Mouse (Mus musculus): ENCODE results near the gene Myl3. TPM values are rescaled to one million over a fixed set of nuclear protein-coding genes. Genes with fewer than 3 reads are reported as not detected.

Myl3 gene
- total RNA-seq (2012; rRNA removed) (not detected in 2 replicates), polyA plus RNA-seq (2012; ENCODE audit: insufficient read depth in 1 of 2, insufficient read length in 2 of 2, low read depth in 1 of 2, low replicate concordance in 2 of 2, missing spikeins in 1 of 2) (not detected)

- Histone ChIP-seq H3K4me3 (ENCODE audit: control insufficient read depth in 1 of 2, insufficient read depth in 1 of 2, low read depth in 2 of 2, low read length in 2 of 2) (no peak within 1 kb of the TSS), H3K9me3 (replicated peaks; ENCODE audit: insufficient read depth, low read length) (no peaks in the 10 kb centered on the region), H3K36me3 (ENCODE audit: control insufficient read depth in 1 of 2, insufficient read depth in 2 of 2, low read length in 2 of 2) (no peaks in the 10 kb centered on the region), H3K27ac (ENCODE audit: control insufficient read depth, low read depth, low read length) (no peak within 1 kb of the TSS), H3K27me3 (ENCODE audit: control insufficient read depth in 1 of 2, insufficient read depth in 2 of 2, low read length in 2 of 2) (no peaks in the 10 kb centered on the region; a peak in 2 of 4 replicates), H3K9ac (ENCODE audit: control insufficient read depth, low read depth, low read length, poor library complexity, severe bottlenecking) (no peak within 1 kb of the TSS), H3K79me2 (ENCODE audit: control insufficient read depth, insufficient read depth, low read length, poor library complexity) (no peaks in the 10 kb centered on the region), H3K4me1 (ENCODE audit: control insufficient read depth in 1 of 2, insufficient read depth in 2 of 2, low read length in 2 of 2) (no peaks in the 10 kb centered on the region)
- no peak for DNase-seq (ENCODE audit: low read depth, low spot score)
- TF ChIP-seq POLR2AphosphoS2 (IDR thresholded peaks at IDR 0.05; ENCODE audit: low read length) (no peak), ZNF384 (IDR thresholded peaks at IDR 0.05; ENCODE audit: low read depth, low read length) (no peak), CHD2 (IDR thresholded peaks at IDR 0.05; ENCODE audit: low read length) (no peak), ELF1 (IDR thresholded peaks at IDR 0.05; ENCODE audit: low read depth, low read length) (no peak), KAT2A (conservative IDR thresholded peaks at IDR 0.05; ENCODE audit: low read depth, low read length) (no peak), RCOR1 (IDR thresholded peaks at IDR 0.05; ENCODE audit: low read depth, low read length) (no peak), MYC (IDR thresholded peaks at IDR 0.05; ENCODE audit: low read depth, low read length) (no peak), POLR2AphosphoS5 (IDR thresholded peaks at IDR 0.05; ENCODE audit: borderline replicate concordance, low read depth, low read length) (no peak), MYB (IDR thresholded peaks at IDR 0.05; ENCODE audit: low read depth, low read length) (no peak), POLR2A (IDR thresholded peaks at IDR 0.05; ENCODE audit: control insufficient read depth in 1 of 2, insufficient read depth in 1 of 2, low read depth in 1 of 2, low read length in 2 of 2, poor library complexity in 1 of 2) (no peak), HCFC1 (IDR thresholded peaks at IDR 0.05; ENCODE audit: low read depth, low read length) (no peak), MXI1 (IDR thresholded peaks at IDR 0.05; ENCODE audit: low read depth, low read length) (no peak)
Observed at GRCm38 (mm10) chr9:110741711-110742294, at the start of gene Myl3. Gene Myl3, plus strand, starts transcription at chr9:110741861.

- H3K4me1 ChIP-seq (ENCODE audit: control insufficient read depth in 1 of 2, insufficient read depth in 2 of 2, low read length in 2 of 2) = peaks cover 2 to 3% of the 10 kb centered on the region in 2 experiments; a peak in 2 of 4 replicates
- no peak for DNase-seq (ENCODE audit: low read depth, low spot score)
- H3K79me2 ChIP-seq (ENCODE audit: control insufficient read depth, insufficient read depth, low read length, poor library complexity) = no peaks in the 10 kb centered on the region
- TF ChIP-seq POLR2A (IDR thresholded peaks at IDR 0.05; ENCODE audit: control insufficient read depth in 1 of 2, insufficient read depth in 1 of 2, low read depth in 1 of 2, low read length in 2 of 2, poor library complexity in 1 of 2) (no peak), GATA1 (IDR thresholded peaks at IDR 0.05; ENCODE audit: low read depth, low read length) (no peak), ETS1 (IDR thresholded peaks at IDR 0.05; ENCODE audit: low read depth, low read length) (no peak), MYB (IDR thresholded peaks at IDR 0.05; ENCODE audit: low read depth, low read length) (no peak), ZMIZ1 (IDR thresholded peaks at IDR 0.05; ENCODE audit: low read depth, low read length) (no peak), ZC3H11A (IDR thresholded peaks at IDR 0.05; ENCODE audit: low read depth, low read length) (no peak), USF2 (IDR thresholded peaks at IDR 0.05; ENCODE audit: borderline replicate concordance in 1 of 2, insufficient read depth in 1 of 2, low read depth in 1 of 2, low read length in 2 of 2) (no peak), POLR2AphosphoS5 (IDR thresholded peaks at IDR 0.05; ENCODE audit: borderline replicate concordance, low read depth, low read length) (no peak), ELF1 (IDR thresholded peaks at IDR 0.05; ENCODE audit: low read depth, low read length) (no peak), TBP (IDR thresholded peaks at IDR 0.05; ENCODE audit: low read depth, low read length) (no peak), TCF12 (IDR thresholded peaks at IDR 0.05; ENCODE audit: low read depth, low read length) (no peak), USF1 (IDR thresholded peaks at IDR 0.05; ENCODE audit: low read depth, low read length) (no peak), ZKSCAN1 (IDR thresholded peaks at IDR 0.05; ENCODE audit: low read depth, low read length) (no peak), UBTF (IDR thresholded peaks at IDR 0.05; ENCODE audit: borderline replicate concordance, insufficient read depth, low read depth, low read length) (no peak), MAFK (IDR thresholded peaks at IDR 0.05; ENCODE audit: borderline replicate concordance, low read depth, low read length) (no peak), CTCF (IDR thresholded peaks at IDR 0.05 in 2 of 3, conservative IDR thresholded peaks at IDR 0.05 in 1 of 3; ENCODE audit: control insufficient read depth in 1 of 3, insufficient read depth in 1 of 3, low read depth in 2 of 3, low read length in 3 of 3, poor library complexity in 1 of 3, severe bottlenecking in 1 of 3) (no peak), CHD1 (IDR thresholded peaks at IDR 0.05; ENCODE audit: low read depth, low read length) (no peak), E2F4 (IDR thresholded peaks at IDR 0.05; ENCODE audit: borderline replicate concordance, low read depth, low read length) (no peak), MAX (IDR thresholded peaks at IDR 0.05; ENCODE audit: low read length) (no peak), RAD21 (IDR thresholded peaks at IDR 0.05; ENCODE audit: low read depth, low read length) (no peak)
- H3K27ac ChIP-seq (ENCODE audit: control insufficient read depth, low read depth, low read length) = no peak overlapping the region
- no peak overlapping the region for H3K9ac ChIP-seq (ENCODE audit: control insufficient read depth, low read depth, low read length, poor library complexity, severe bottlenecking)
- peaks cover 0 to 2% of the 10 kb centered on the region in 2 experiments; a peak in 1 of 4 replicates for H3K36me3 ChIP-seq (ENCODE audit: control insufficient read depth in 1 of 2, insufficient read depth in 2 of 2, low read length in 2 of 2)
- no peaks in the 10 kb centered on the region for H3K27me3 ChIP-seq (ENCODE audit: control insufficient read depth in 1 of 2, insufficient read depth in 2 of 2, low read length in 2 of 2)
- H3K9me3 ChIP-seq (replicated peaks; ENCODE audit: insufficient read depth, low read length) = no peaks in the 10 kb centered on the region
- H3K4me3 ChIP-seq (ENCODE audit: control insufficient read depth in 1 of 2, insufficient read depth in 1 of 2, low read depth in 2 of 2, low read length in 2 of 2) = no peak overlapping the region
Observed at GRCm38 (mm10) chr9:110695165-110695755, 46.4 kb upstream of the Myl3 start.
